Mouse (Mus musculus) heart, postnatal 0 days (tissue): ENCODE results near the gene Tex37.

Experiments used
- CTCF ChIP-seq: IDR thresholded peaks from 2 replicates; pipeline ENCODE4 v1.5.1; 2016; ENCODE audit warnings: antibody characterized with exemption, control low read depth, low read depth
- EP300 ChIP-seq: IDR thresholded peaks from 2 replicates; pipeline ENCODE4 v1.6.1; 2016; ENCODE audit warnings: antibody characterized with exemption, low read depth

- TF ChIP-seq CTCF (no peak), EP300 (no peak)
Observed at GRCm38 (mm10) chr6:70968291-70968690, 49.6 kb upstream of the Tex37 start.
